Comparison of ENCODE assay signal across 12 mouse cellular contexts in the genomic region with DNA sequence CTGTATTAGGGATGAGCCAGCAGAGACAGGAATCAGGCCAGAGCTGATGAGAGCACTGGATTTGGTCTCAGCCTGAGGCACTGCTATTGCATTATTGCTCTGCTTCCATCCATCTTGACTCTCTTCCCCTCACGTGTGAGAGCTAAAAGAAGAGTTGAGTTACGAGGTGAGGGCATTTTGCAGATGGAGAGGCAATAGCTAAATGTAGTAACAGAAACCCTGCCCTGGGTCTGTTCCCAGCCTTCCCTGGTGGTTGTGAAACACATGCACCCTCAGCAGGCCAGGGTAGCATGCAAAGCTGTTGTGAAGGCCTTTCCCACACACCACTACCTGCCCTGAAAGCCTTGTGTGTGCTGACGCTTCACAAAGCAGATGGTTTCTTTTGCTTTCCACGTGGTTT.
A peak's percentile ranks its signal among the peaks of the same experiment; 100 is the strongest.
DNase-seq lines count a peak whose midpoint lies in the region; ATAC-seq and TF ChIP-seq lines count a peak whose summit lies in the region.
"Had no signal": no experiment of that assay in that cellular context is flagged by ENCODE, and none has a peak within 500 bp of the region (broad histone marks: within the 10 kb centered on the region; RNA-seq: fewer than 3 reads in every experiment).

No protein-coding gene starts in this region.

- H3K4me1 ChIP-seq in heart, adult 2 months (ENCODE audit: control insufficient read depth, insufficient read depth, low read length), result peaks cover 24% of the 10 kb centered on the region
- H3K4me1 ChIP-seq in lung, adult 2 months (ENCODE audit: control insufficient read depth, insufficient read depth, low read length), result peaks cover 12% of the 10 kb centered on the region
- H3K4me1 ChIP-seq in stomach, embryonic 16.5 days (ENCODE audit: control insufficient read depth, insufficient read depth, low read length), result peaks cover 23% of the 10 kb centered on the region

- peak; percentile 35 for TF ChIP-seq CTCF in heart, adult 2 months (IDR thresholded peaks at IDR 0.05)
- TF ChIP-seq CTCF in lung, adult 2 months (IDR thresholded peaks at IDR 0.05; ENCODE audit: insufficient read depth, low read length), result no peak

- no peak overlapping the region for H3K4me3 ChIP-seq in heart, adult 2 months
- no peak overlapping the region for H3K4me3 ChIP-seq in lung, adult 2 months (replicated peaks; ENCODE audit: extremely low read depth, low read depth, low read length)
- H3K4me3 ChIP-seq in stomach, embryonic 16.5 days (replicated peaks; ENCODE audit: low read length), result no peak overlapping the region
- H3K4me3 ChIP-seq: liver, embryonic 13.5 days; megakaryocyte, embryonic 14.5 days; myocyte had no signal

- 0 out of 2 replicates have a peak, but pooled peaks have one; percentile 45 for TF ChIP-seq EP300 in heart, adult 2 months (IDR thresholded peaks at IDR 0.05; ENCODE audit: insufficient read depth, low read depth, low read length)

- no peaks in the 10 kb centered on the region for H3K27me3 ChIP-seq in heart, adult 2 months (ENCODE audit: control insufficient read depth, insufficient read depth, low read length)
- no peaks in the 10 kb centered on the region for H3K27me3 ChIP-seq in stomach, embryonic 16.5 days (ENCODE audit: control insufficient read depth, insufficient read depth, low read length)
- H3K27me3 ChIP-seq: liver, embryonic 13.5 days had no signal

- H3K36me3 ChIP-seq in heart, adult 2 months (ENCODE audit: control insufficient read depth, insufficient read depth, low read length), result peaks cover 15% of the 10 kb centered on the region
- no peaks in the 10 kb centered on the region for H3K36me3 ChIP-seq in stomach, embryonic 16.5 days (ENCODE audit: control insufficient read depth, insufficient read depth, low read length)
- H3K36me3 ChIP-seq: liver, embryonic 13.5 days had no signal

- intact Hi-C loops in heart, adult 2 months (cut with DNase I), result loop anchor here (10.0 kb wide), 1 partner anchor 295 kb away; no protein-coding TSS in a partner anchor
- intact Hi-C loops in left cerebral cortex, postnatal 4 days (cut with DNase I), result no loop called here

- no peak for ATAC-seq in stomach, embryonic 16.5 days (ENCODE audit: insufficient read depth, low FRiP score)

- WGBS in heart, adult 2 months, result 55% methylated on average over 4 of the region's 4 CpGs
- 55% methylated on average over 4 of the region's 4 CpGs for WGBS in lung, adult 2 months
- 66% methylated on average over 4 of the region's 4 CpGs for WGBS in stomach, embryonic 16.5 days

- H3K27ac ChIP-seq in heart, adult 2 months, result peak overlapping the region; percentile 47
- peak overlapping the region; percentile 24 for H3K27ac ChIP-seq in stomach, embryonic 16.5 days (ENCODE audit: low read length)
- H3K27ac ChIP-seq: liver, embryonic 13.5 days had no signal

- no peak for TF ChIP-seq POLR2A in heart, adult 2 months (IDR thresholded peaks at IDR 0.05; ENCODE audit: insufficient read depth, low read depth, low read length)
- TF ChIP-seq POLR2A in lung, adult 2 months (IDR thresholded peaks at IDR 0.05; ENCODE audit: borderline replicate concordance, extremely low read depth, low read depth, low read length), result no peak

- H3K4me2 ChIP-seq in stomach, embryonic 16.5 days (ENCODE audit: low read depth, low read length), result no peak overlapping the region
- H3K4me2 ChIP-seq: liver, embryonic 13.5 days had no signal

- peaks cover 7% of the 10 kb centered on the region for H3K79me2 ChIP-seq in heart, adult 2 months (replicated peaks; ENCODE audit: control insufficient read depth, insufficient read depth, low read length)

- peak; percentile 51 to 72 for DNase-seq in heart, adult 2 months
- DNase-seq in heart, postnatal 4 days, result no peak
- peak; percentile 35 for DNase-seq in lung, postnatal 36 days
- DNase-seq in lung, adult 2 months, result no peak
- DNase-seq in gastrocnemius, postnatal 10 days, result peak; percentile 40
- DNase-seq in left cerebral cortex, postnatal 4 days, result no peak
- DNase-seq: liver, embryonic 13.5 days; right cerebral cortex, adult 18-20 months; thymus, adult 18-20 months had no signal

- H3K9ac ChIP-seq in heart, adult 2 months (ENCODE audit: low read depth, low read length), result no peak overlapping the region
- no peak overlapping the region for H3K9ac ChIP-seq in stomach, embryonic 16.5 days (ENCODE audit: low read length)
- H3K9ac ChIP-seq: liver, embryonic 13.5 days had no signal

- H3K9me3 ChIP-seq in stomach, embryonic 16.5 days (replicated peaks; ENCODE audit: control insufficient read depth, low read length), result no peaks in the 10 kb centered on the region
- H3K9me3 ChIP-seq: liver, embryonic 13.5 days had no signal

Comparison
In these comparisons a context has a peak if more than half of its experiments do, and no peak if none do; other contexts are left out.
1. DNase-seq: peak in heart, adult 2 months (2 of 2), lung, postnatal 36 days (single experiment) and gastrocnemius, postnatal 10 days (single experiment); none in heart, postnatal 4 days (single experiment), lung, adult 2 months (single experiment) and left cerebral cortex, postnatal 4 days (single experiment).